Mouse (Mus musculus): ENCODE data around the gene Rnf141. TPM values are rescaled to one million over a fixed set of nuclear protein-coding genes. Genes with fewer than 3 reads are reported as not detected.

Rnf141 gene
- polyA plus RNA-seq, 1 experiment, result 79.9 TPM

- H3K4me3 ChIP-seq (ENCODE audit: insufficient read depth, low read length), result no peak overlapping the region
- TF ChIP-seq CTCF (IDR thresholded peaks at IDR 0.05; ENCODE audit: extremely low read depth, insufficient read depth, low read length) (no peak), POLR2A (IDR thresholded peaks at IDR 0.05; ENCODE audit: extremely low read depth, insufficient read depth, low read length) (no peak)
- H3K4me1 ChIP-seq (ENCODE audit: control insufficient read depth, insufficient read depth, low read length), result no peaks in the 10 kb centered on the region
- no peak overlapping the region for H3K27ac ChIP-seq (ENCODE audit: insufficient read depth, low read length)
These were observed 20.8 kb upstream of the Rnf141 start for GRCm38 (mm10) chr7:110865038-110865437.

- Histone ChIP-seq H3K4me1 (ENCODE audit: control insufficient read depth, insufficient read depth, low read length) (no peaks in the 10 kb centered on the region), H3K27ac (ENCODE audit: insufficient read depth, low read length) (no peak within 1 kb of the TSS), H3K4me3 (ENCODE audit: insufficient read depth, low read length) (no peak within 1 kb of the TSS)
- TF ChIP-seq CTCF (IDR thresholded peaks at IDR 0.05; ENCODE audit: extremely low read depth, insufficient read depth, low read length) (no peak), POLR2A (IDR thresholded peaks at IDR 0.05; ENCODE audit: extremely low read depth, insufficient read depth, low read length) (no peak)
These were observed 18.6 kb upstream of the Rnf141 start, which contains the start of gene Lyve1 for GRCm38 (mm10) chr7:110862751-110863289. TSS of gene Lyve1 (minus strand) at chr7:110863239.

GRCm38 (mm10) chr7:110860129-110860528 lies 15.9 kb upstream of the Rnf141 start:
- Histone ChIP-seq H3K4me3 (ENCODE audit: insufficient read depth, low read length) (no peak overlapping the region), H3K27ac (ENCODE audit: insufficient read depth, low read length) (no peak overlapping the region), H3K4me1 (ENCODE audit: control insufficient read depth, insufficient read depth, low read length) (no peaks in the 10 kb centered on the region; the same call in 1 of the 2 replicates)
- no peak for TF ChIP-seq POLR2A (IDR thresholded peaks at IDR 0.05; ENCODE audit: extremely low read depth, insufficient read depth, low read length)
- TF ChIP-seq CTCF (IDR thresholded peaks at IDR 0.05; ENCODE audit: extremely low read depth, insufficient read depth, low read length), result no peak

- peaks cover 6% of the 10 kb centered on the region for H3K4me1 ChIP-seq (ENCODE audit: control insufficient read depth, insufficient read depth, low read length)
- no peak overlapping the region for H3K4me3 ChIP-seq (ENCODE audit: insufficient read depth, low read length)
- H3K27ac ChIP-seq (ENCODE audit: insufficient read depth, low read length), result no peak overlapping the region
- no peak for TF ChIP-seq CTCF (IDR thresholded peaks at IDR 0.05; ENCODE audit: extremely low read depth, insufficient read depth, low read length)
- no peak for TF ChIP-seq POLR2A (IDR thresholded peaks at IDR 0.05; ENCODE audit: extremely low read depth, insufficient read depth, low read length)
These were observed 11.3 kb upstream of the Rnf141 start for GRCm38 (mm10) chr7:110855604-110856003.

- peaks cover 6% of the 10 kb centered on the region for H3K4me1 ChIP-seq (ENCODE audit: control insufficient read depth, insufficient read depth, low read length)
These were observed 10.8 kb upstream of the Rnf141 start for GRCm38 (mm10) chr7:110854927-110855546.

GRCm38 (mm10) chr7:110854519-110854918 lies 10.3 kb upstream of the Rnf141 start:
- no peak for TF ChIP-seq POLR2A (IDR thresholded peaks at IDR 0.05; ENCODE audit: extremely low read depth, insufficient read depth, low read length)
- TF ChIP-seq CTCF (IDR thresholded peaks at IDR 0.05; ENCODE audit: extremely low read depth, insufficient read depth, low read length), result no peak
- H3K27ac ChIP-seq (ENCODE audit: insufficient read depth, low read length), result peak overlapping the region; percentile 66
- H3K4me3 ChIP-seq (ENCODE audit: insufficient read depth, low read length), result no peak overlapping the region
- peaks cover 6% of the 10 kb centered on the region for H3K4me1 ChIP-seq (ENCODE audit: control insufficient read depth, insufficient read depth, low read length)

More at GRCm38 (mm10) chr7:110854927-110855546, 10.8 kb upstream of the Rnf141 start:
- Histone ChIP-seq H3K4me3 (ENCODE audit: insufficient read depth, low read length) (no peak overlapping the region), H3K27ac (ENCODE audit: insufficient read depth, low read length) (no peak overlapping the region)
- TF ChIP-seq CTCF (IDR thresholded peaks at IDR 0.05; ENCODE audit: extremely low read depth, insufficient read depth, low read length) (no peak), POLR2A (IDR thresholded peaks at IDR 0.05; ENCODE audit: extremely low read depth, insufficient read depth, low read length) (no peak)

- Histone ChIP-seq H3K27ac (ENCODE audit: insufficient read depth, low read length) (0 out of 2 replicates have a peak overlapping the region, but pooled peaks have one; percentile 66), H3K4me3 (ENCODE audit: insufficient read depth, low read length) (no peak overlapping the region), H3K4me1 (ENCODE audit: control insufficient read depth, insufficient read depth, low read length) (peaks cover 6% of the 10 kb centered on the region)
- no peak for TF ChIP-seq POLR2A (IDR thresholded peaks at IDR 0.05; ENCODE audit: extremely low read depth, insufficient read depth, low read length)
- no peak for TF ChIP-seq CTCF (IDR thresholded peaks at IDR 0.05; ENCODE audit: extremely low read depth, insufficient read depth, low read length)
These were observed 9.4 kb upstream of the Rnf141 start for GRCm38 (mm10) chr7:110853611-110854010.

GRCm38 (mm10) chr7:110851541-110852203 lies 7.4 kb upstream of the Rnf141 start:
- Histone ChIP-seq H3K4me1 (ENCODE audit: control insufficient read depth, insufficient read depth, low read length) (peaks cover 6% of the 10 kb centered on the region), H3K4me3 (ENCODE audit: insufficient read depth, low read length) (no peak overlapping the region), H3K27ac (ENCODE audit: insufficient read depth, low read length) (no peak overlapping the region)
- no peak for TF ChIP-seq POLR2A (IDR thresholded peaks at IDR 0.05; ENCODE audit: extremely low read depth, insufficient read depth, low read length)
- no peak for TF ChIP-seq CTCF (IDR thresholded peaks at IDR 0.05; ENCODE audit: extremely low read depth, insufficient read depth, low read length)

GRCm38 (mm10) chr7:110848371-110848770 lies 4.1 kb upstream of the Rnf141 start:
- H3K4me3 ChIP-seq (ENCODE audit: insufficient read depth, low read length), result no peak overlapping the region
- peaks cover under 1% of the 10 kb centered on the region; the same call in 1 of the 2 replicates for H3K4me1 ChIP-seq (ENCODE audit: control insufficient read depth, insufficient read depth, low read length)
- H3K27ac ChIP-seq (ENCODE audit: insufficient read depth, low read length), result no peak overlapping the region
- no peak for TF ChIP-seq POLR2A (IDR thresholded peaks at IDR 0.05; ENCODE audit: extremely low read depth, insufficient read depth, low read length)
- TF ChIP-seq CTCF (IDR thresholded peaks at IDR 0.05; ENCODE audit: extremely low read depth, insufficient read depth, low read length), result no peak

Data from cortical plate, adult 2 months (tissue).